Mouse (Mus musculus): ENCODE data around the gene Zfp212.
A peak's percentile ranks its signal among the peaks of the same experiment; 100 is the strongest.

The Zfp212 gene

GRCm38 (mm10) chr6:47920447-47921340 lies at the start of gene Zfp212:
Zfp212 (plus strand) TSS chr6:47920476.
- DNase-seq (ENCODE audit: low read depth, low spot score) = peak; percentile 87
- no peaks in the 10 kb centered on the region for H3K27me3 ChIP-seq (ENCODE audit: control insufficient read depth, insufficient read depth, low read length, poor library complexity, severe bottlenecking)
- H3K36me3 ChIP-seq (ENCODE audit: control insufficient read depth, insufficient read depth, low read length, poor library complexity, severe bottlenecking) = no peaks in the 10 kb centered on the region

DNA sequence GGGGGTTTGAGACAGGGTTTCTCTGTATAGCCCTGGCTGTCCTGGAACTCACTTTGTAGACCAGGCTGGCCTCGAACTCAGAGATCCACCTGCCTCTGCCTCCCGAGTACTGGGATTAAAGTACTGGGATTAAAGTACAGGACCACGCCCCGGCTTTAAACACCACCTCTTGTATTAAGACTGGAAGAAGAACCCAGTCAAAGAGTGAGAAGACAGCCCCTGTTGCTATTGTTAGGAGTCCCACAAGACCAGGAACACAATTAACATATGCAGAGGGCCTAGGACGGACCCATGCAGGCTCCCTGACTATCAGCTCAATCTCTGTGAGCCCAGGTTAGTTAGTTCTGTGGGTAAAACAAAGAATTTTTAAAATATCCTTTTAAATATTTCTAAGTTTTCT lies 48.0 kb upstream of the Zfp212 start:
- Histone ChIP-seq H3K27me3 (ENCODE audit: control insufficient read depth, insufficient read depth, low read length, poor library complexity, severe bottlenecking) (no peaks in the 10 kb centered on the region), H3K36me3 (ENCODE audit: control insufficient read depth, insufficient read depth, low read length, poor library complexity, severe bottlenecking) (no peaks in the 10 kb centered on the region)
- no peak for DNase-seq (ENCODE audit: low read depth, low spot score)

DNA sequence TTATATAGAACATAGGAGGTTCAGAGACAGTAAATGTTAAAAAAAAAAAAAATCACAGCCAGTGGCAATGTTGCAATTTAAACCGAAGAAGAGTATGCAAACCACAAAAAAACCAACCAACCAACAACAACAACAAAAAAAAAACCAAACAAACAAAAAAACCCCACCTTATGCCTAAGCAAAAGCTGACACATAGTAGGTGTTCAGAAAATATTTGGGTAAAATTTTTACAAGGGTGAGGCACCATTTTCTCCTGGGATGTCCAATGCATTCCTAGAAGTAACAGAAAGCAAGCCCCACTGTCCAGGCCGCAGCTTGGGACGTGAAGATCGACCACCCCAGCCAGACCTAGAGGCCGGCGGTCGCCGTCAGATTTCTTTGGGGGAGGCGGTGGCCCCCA lies 43.2 kb upstream of the Zfp212 start, which contains the start of gene Zfp282:
Gene Zfp282 (plus strand): TSS at position 147 of the 400 bp plus-strand sequence.
- Histone ChIP-seq H3K27me3 (ENCODE audit: control insufficient read depth, insufficient read depth, low read length, poor library complexity, severe bottlenecking) (no peaks in the 10 kb centered on the region), H3K36me3 (ENCODE audit: control insufficient read depth, insufficient read depth, low read length, poor library complexity, severe bottlenecking) (no peaks in the 10 kb centered on the region)
- DNase-seq (ENCODE audit: low read depth, low spot score) = no peak

- peak; percentile 76 for DNase-seq (ENCODE audit: low read depth, low spot score)
- Histone ChIP-seq H3K27me3 (ENCODE audit: control insufficient read depth, insufficient read depth, low read length, poor library complexity, severe bottlenecking) (no peaks in the 10 kb centered on the region), H3K36me3 (ENCODE audit: control insufficient read depth, insufficient read depth, low read length, poor library complexity, severe bottlenecking) (no peaks in the 10 kb centered on the region)
Observed at GRCm38 (mm10) chr6:47877461-47878132, 42.7 kb upstream of the Zfp212 start.

DNA sequence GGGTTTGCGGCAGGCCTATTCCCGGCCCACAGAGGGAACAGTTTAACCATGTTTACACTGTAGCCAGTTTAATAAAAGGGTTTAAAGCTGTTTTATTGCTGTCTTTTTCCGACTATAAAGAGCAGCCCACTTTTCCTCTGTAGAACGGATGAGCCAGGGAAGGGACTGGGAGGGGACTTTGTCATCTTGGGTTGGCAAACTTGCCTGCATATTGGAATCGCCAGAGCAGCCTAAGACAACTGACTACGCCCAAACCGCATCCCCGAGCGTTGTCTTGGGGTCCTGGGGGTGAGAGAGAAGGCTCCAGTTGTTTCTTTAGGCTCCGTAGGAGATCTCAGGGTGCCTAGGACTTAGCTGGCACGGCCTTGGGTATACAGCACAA lies 42.2 kb upstream of the Zfp212 start:
- H3K36me3 ChIP-seq (ENCODE audit: control insufficient read depth, insufficient read depth, low read length, poor library complexity, severe bottlenecking) = no peaks in the 10 kb centered on the region
- no peaks in the 10 kb centered on the region for H3K27me3 ChIP-seq (ENCODE audit: control insufficient read depth, insufficient read depth, low read length, poor library complexity, severe bottlenecking)
- DNase-seq (ENCODE audit: low read depth, low spot score) = no peak

DNA sequence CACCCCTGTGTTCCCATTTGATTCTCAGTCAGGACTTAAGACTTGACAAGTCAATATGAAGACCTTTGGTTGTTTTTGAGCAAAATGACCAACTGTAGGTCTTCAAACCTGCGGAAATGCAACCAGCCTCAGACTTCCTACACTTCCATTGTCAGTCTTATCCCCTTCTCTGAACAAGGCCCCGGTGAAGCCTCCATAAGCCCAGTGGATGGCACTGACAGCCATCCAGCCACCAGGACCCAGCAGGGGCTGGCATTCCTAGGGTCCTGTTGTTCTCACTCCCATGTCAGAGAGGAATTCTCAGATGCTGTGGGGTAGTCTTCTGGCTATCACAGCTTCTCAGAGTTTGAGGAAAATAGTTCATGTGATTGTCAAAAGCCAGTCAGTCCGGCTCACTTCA lies 41.7 kb upstream of the Zfp212 start:
- DNase-seq (ENCODE audit: low read depth, low spot score) = peak; percentile 8
- no peaks in the 10 kb centered on the region; the same call in 1 of the 2 replicates for H3K36me3 ChIP-seq (ENCODE audit: control insufficient read depth, insufficient read depth, low read length, poor library complexity, severe bottlenecking)
- H3K27me3 ChIP-seq (ENCODE audit: control insufficient read depth, insufficient read depth, low read length, poor library complexity, severe bottlenecking) = no peaks in the 10 kb centered on the region

DNA sequence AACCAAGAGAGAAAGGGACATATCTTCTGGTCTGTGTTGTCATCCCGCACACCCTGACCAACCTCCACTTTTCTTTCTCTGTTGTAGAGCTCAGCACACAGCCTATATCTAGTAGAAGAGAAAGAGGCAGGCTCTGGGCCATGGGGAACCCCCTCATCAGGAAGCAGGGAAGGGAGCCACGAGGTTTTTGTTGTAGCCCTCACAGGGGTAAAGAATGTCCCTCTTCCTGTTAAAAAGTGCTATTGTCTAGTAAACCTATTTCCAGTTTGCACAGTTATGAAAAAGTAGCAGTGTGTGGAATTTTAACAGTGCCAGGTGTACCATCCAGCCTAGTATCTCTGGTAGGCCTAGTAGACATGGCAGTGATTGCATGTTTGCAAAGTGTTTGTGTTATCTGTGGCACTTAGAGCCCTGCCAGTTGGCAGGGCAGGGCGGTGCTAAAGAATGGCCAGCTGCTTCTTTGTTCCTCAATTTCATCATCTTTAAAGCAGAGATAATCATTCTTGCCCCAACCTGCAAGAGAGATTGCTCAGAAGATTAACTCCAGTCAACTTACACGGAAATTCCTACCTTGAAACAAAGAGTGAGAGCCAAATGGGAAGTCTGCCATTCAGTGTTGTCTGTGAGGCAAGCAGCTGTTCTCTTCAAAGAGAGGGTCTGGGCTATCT lies 41.1 kb upstream of the Zfp212 start:
- H3K36me3 ChIP-seq (ENCODE audit: control insufficient read depth, insufficient read depth, low read length, poor library complexity, severe bottlenecking) = peaks cover 3% of the 10 kb centered on the region; the same call in 1 of the 2 replicates
- no peaks in the 10 kb centered on the region for H3K27me3 ChIP-seq (ENCODE audit: control insufficient read depth, insufficient read depth, low read length, poor library complexity, severe bottlenecking)
- DNase-seq (ENCODE audit: low read depth, low spot score) = no peak

- H3K27me3 ChIP-seq (ENCODE audit: control insufficient read depth, insufficient read depth, low read length, poor library complexity, severe bottlenecking) = no peaks in the 10 kb centered on the region
- H3K36me3 ChIP-seq (ENCODE audit: control insufficient read depth, insufficient read depth, low read length, poor library complexity, severe bottlenecking) = peaks cover 3% of the 10 kb centered on the region; the same call in 1 of the 2 replicates
- no peak for DNase-seq (ENCODE audit: low read depth, low spot score)
Observed at GRCm38 (mm10) chr6:47880166-47880565, 40.1 kb upstream of the Zfp212 start.

DNA sequence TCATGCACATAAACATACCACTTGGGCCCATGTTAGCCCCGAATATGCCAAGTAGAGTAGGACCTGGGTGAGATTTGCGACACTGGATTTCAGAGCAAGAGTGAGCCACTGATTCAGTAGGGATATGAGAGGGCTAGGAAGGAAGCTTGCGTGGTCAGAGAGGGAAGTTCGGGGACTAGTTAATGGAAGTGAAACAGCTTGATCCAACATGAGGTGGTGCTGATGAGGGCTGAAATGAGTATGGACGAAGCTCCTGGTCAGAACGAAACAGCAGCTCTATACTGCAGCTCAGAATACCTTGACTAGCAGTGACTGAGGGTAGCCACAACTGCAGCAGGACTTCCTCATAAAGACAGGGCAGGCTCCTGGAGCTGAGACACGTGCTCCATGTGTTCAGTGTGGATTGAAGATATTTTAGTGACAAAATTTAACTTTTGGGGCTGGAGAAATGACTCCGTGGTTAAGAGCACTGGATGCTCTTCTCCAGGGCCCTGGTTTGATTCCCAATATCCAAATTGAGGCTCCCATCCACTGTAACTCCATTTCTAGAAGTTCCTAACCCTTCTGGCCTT lies 31.4 kb upstream of the Zfp212 start:
- H3K36me3 ChIP-seq (ENCODE audit: control insufficient read depth, insufficient read depth, low read length, poor library complexity, severe bottlenecking) = peaks cover 10% of the 10 kb centered on the region
- no peak for DNase-seq (ENCODE audit: low read depth, low spot score)
- no peaks in the 10 kb centered on the region for H3K27me3 ChIP-seq (ENCODE audit: control insufficient read depth, insufficient read depth, low read length, poor library complexity, severe bottlenecking)

DNA sequence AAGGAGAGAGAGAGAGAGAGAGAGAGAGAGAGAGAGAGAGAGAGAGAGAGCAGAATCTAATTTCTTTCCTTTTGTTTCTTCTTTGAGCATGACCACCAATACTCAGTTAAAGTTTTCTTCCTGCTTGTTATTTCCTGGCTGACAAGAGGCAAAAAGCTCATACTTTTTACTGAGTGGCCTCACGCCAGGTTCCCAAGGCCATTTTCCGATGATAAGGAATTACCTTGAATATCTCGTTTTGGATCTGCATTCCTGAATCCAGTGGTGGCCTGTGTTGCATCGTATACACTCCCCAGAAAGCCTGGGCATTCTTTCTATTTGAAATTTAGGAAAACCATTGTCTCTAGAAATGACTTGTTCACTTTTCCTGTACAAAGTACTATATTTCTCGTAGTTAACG lies 20.9 kb upstream of the Zfp212 start:
- DNase-seq (ENCODE audit: low read depth, low spot score) = no peak
- H3K27me3 ChIP-seq (ENCODE audit: control insufficient read depth, insufficient read depth, low read length, poor library complexity, severe bottlenecking) = no peaks in the 10 kb centered on the region
- peaks cover 10% of the 10 kb centered on the region; the same call in 1 of the 2 replicates for H3K36me3 ChIP-seq (ENCODE audit: control insufficient read depth, insufficient read depth, low read length, poor library complexity, severe bottlenecking)

GRCm38 (mm10) chr6:47903587-47903986 lies 16.7 kb upstream of the Zfp212 start:
- H3K36me3 ChIP-seq (ENCODE audit: control insufficient read depth, insufficient read depth, low read length, poor library complexity, severe bottlenecking) = peaks cover 10% of the 10 kb centered on the region; the same call in 1 of the 2 replicates
- no peaks in the 10 kb centered on the region for H3K27me3 ChIP-seq (ENCODE audit: control insufficient read depth, insufficient read depth, low read length, poor library complexity, severe bottlenecking)
- no peak for DNase-seq (ENCODE audit: low read depth, low spot score)

GRCm38 (mm10) chr6:47904361-47904760 lies 15.9 kb upstream of the Zfp212 start:
- DNase-seq (ENCODE audit: low read depth, low spot score) = no peak
- H3K27me3 ChIP-seq (ENCODE audit: control insufficient read depth, insufficient read depth, low read length, poor library complexity, severe bottlenecking) = no peaks in the 10 kb centered on the region

DNA sequence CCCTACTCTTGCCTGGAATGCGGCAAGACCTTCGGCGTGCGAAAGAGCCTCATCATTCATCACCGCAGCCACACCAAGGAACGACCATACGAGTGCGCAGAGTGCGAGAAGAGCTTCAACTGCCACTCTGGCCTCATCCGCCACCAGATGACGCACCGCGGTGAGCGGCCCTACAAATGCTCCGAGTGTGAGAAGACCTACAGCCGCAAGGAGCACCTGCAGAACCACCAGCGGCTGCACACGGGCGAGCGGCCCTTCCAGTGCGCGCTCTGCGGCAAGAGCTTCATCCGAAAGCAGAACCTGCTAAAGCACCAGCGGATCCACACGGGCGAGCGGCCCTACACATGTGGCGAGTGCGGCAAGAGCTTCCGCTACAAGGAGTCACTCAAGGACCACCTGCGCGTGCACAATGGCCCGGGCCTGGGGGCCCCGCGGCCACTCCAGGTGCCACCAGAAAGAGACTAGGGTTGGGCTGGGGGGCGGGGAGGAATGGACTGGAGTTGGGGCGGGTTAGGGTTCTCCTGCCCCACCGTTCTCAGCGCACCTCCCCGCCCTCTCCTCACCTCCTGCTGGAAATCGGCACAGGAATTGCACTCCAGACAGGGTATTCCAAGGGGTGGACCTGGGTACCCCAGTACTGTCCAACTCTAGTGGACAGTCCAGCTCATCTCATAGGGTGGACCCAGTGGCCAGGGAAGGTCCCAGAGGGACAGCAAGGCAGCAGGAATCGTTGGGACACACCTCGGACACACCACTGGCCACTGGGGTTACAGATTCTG lies 15.2 kb upstream of the Zfp212 start:
- DNase-seq (ENCODE audit: low read depth, low spot score) = no peak
- H3K36me3 ChIP-seq (ENCODE audit: control insufficient read depth, insufficient read depth, low read length, poor library complexity, severe bottlenecking) = peaks cover 8% of the 10 kb centered on the region; the same call in 1 of the 2 replicates
- H3K27me3 ChIP-seq (ENCODE audit: control insufficient read depth, insufficient read depth, low read length, poor library complexity, severe bottlenecking) = no peaks in the 10 kb centered on the region

More at GRCm38 (mm10) chr6:47904361-47904760, 15.9 kb upstream of the Zfp212 start:
- peaks cover 8% of the 10 kb centered on the region; the same call in 1 of the 2 replicates for H3K36me3 ChIP-seq (ENCODE audit: control insufficient read depth, insufficient read depth, low read length, poor library complexity, severe bottlenecking)

DNA sequence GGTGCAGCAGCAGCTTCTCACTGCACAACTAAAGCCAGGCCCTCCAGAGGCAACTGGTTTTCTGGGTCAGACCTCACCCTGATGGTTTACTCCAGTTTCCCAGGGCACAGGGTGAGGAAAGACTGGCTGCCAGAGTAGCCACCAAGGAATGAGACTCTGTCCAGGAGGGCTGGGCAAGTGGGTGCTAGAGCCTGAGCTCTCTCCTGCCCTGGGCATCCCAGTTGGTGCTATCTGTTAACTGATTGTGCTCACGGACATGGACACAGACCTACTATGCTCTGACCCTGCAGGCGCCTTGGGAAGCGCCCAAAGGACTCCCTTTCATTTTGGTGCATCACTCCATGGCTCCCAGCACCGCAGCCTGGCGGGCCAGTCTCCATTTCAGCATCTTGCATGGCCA lies 13.9 kb upstream of the Zfp212 start:
- peaks cover 4% of the 10 kb centered on the region; the same call in 1 of the 2 replicates for H3K36me3 ChIP-seq (ENCODE audit: control insufficient read depth, insufficient read depth, low read length, poor library complexity, severe bottlenecking)
- no peak for DNase-seq (ENCODE audit: low read depth, low spot score)

More for the DNA sequence above, 13.9 kb upstream of the Zfp212 start:
- H3K27me3 ChIP-seq (ENCODE audit: control insufficient read depth, insufficient read depth, low read length, poor library complexity, severe bottlenecking) = no peaks in the 10 kb centered on the region
